Mouse (Mus musculus) midbrain, embryonic 13.5 days (tissue): Measurements from ENCODE around the gene Prdm10. TPM values are rescaled to one million over a fixed set of nuclear protein-coding genes. Genes with fewer than 3 reads are reported as not detected.

Experiments used
- ATAC-seq: fragments of 200-750 bp; cut with Nextera tagmentation; 2 replicates; pipeline ENCODE4 v1.8.0; 2017; ENCODE audit warnings: mild to moderate bottlenecking, moderate TSS enrichment, moderate library complexity
- H3K27ac ChIP-seq: fragments of 300-500 bp; sonication (generic); 2 replicates; pipeline ENCODE4 v1.5.1; 2015; ENCODE audit warnings: inconsistent platforms, mild to moderate bottlenecking, moderate library complexity
- H3K27me3 ChIP-seq: fragments of 300-500 bp; sonication (generic); 2 replicates; pipeline ENCODE4 v1.6.1; 2015; ENCODE audit warnings: mild to moderate bottlenecking, inconsistent platforms
- H3K36me3 ChIP-seq: fragments of 300-500 bp; sonication (generic); 2 replicates; pipeline ENCODE4 v1.6.1; 2015; ENCODE audit warnings: mild to moderate bottlenecking, inconsistent platforms
- H3K4me1 ChIP-seq: fragments of 300-500 bp; sonication (generic); replicated peaks from 2 replicates; pipeline ENCODE4 v1.6.1; 2015; ENCODE audit warnings: inconsistent platforms
- H3K4me2 ChIP-seq: fragments of 300-500 bp; sonication (generic); replicated peaks from 2 replicates; pipeline ENCODE4 v1.6.1; 2015; ENCODE audit warnings: moderate library complexity, mild to moderate bottlenecking, inconsistent platforms
- H3K4me3 ChIP-seq: fragments of 300-500 bp; sonication (generic); replicated peaks from 2 replicates; pipeline ENCODE4 v1.5.1; 2015; ENCODE audit warnings: mild to moderate bottlenecking, inconsistent platforms
- H3K9ac ChIP-seq: fragments of 300-500 bp; sonication (generic); replicated peaks from 2 replicates; pipeline ENCODE4 v1.6.1; 2015; ENCODE audit warnings: mild to moderate bottlenecking, inconsistent platforms
- H3K9me3 ChIP-seq: fragments of 300-500 bp; sonication (generic); 2 replicates; pipeline ENCODE4 v1.6.1; 2016; ENCODE audit warnings: mild to moderate bottlenecking, inconsistent platforms
- WGBS: fragments of 180-500 bp; shearing (Covaris S2); methylation state at CpG from one replicate; pipeline ENCODE4 v1.1.7; 2015; 5-methylcytosine and 5-hydroxymethylcytosine counted together
- polyA plus RNA-seq: library from polyadenylated mRNA; unstranded; fragments of >200 nt; fragmentation: Nextera tagmentation; extraction: Ambion mirVana; gene quantifications from 2 replicates; pipeline ENCODE4 v1.2.1, GENCODE M21; 2015

Prdm10 gene
- polyA plus RNA-seq: 9.1 and 9.5 TPM in 2 replicates

GRCm38 (mm10) chr9:31280366-31281010 lies at the start of gene Prdm10:
Prdm10 (plus strand) TSS chr9:31280538.
- Histone ChIP-seq H3K4me2 (peak within 1 kb of the TSS; percentile 71), H3K9ac (peak within 1 kb of the TSS; percentile 98), H3K4me1 (peaks cover 32% of the 10 kb centered on the region), H3K27ac (peak within 1 kb of the TSS; percentile 100), H3K36me3 (no peaks in the 10 kb centered on the region), H3K27me3 (no peaks in the 10 kb centered on the region), H3K4me3 (peak within 1 kb of the TSS; percentile 84), H3K9me3 (no peaks in the 10 kb centered on the region)
- under 1% methylated on average over 42 of the region's 45 CpGs for WGBS
- ATAC-seq: peak; percentile 91

GRCm38 (mm10) chr9:31235030-31235429 lies 45.3 kb upstream of the Prdm10 start:
- Histone ChIP-seq H3K9ac (no peak overlapping the region), H3K4me1 (peaks cover 10% of the 10 kb centered on the region), H3K4me3 (no peak overlapping the region), H3K4me2 (no peak overlapping the region), H3K27me3 (no peaks in the 10 kb centered on the region), H3K9me3 (no peaks in the 10 kb centered on the region), H3K27ac (no peak overlapping the region), H3K36me3 (no peaks in the 10 kb centered on the region)
- 69% methylated on average over 4 of the region's 4 CpGs for WGBS
- 0 out of 2 replicates have a peak, but pooled peaks have one; percentile 24 for ATAC-seq

- Histone ChIP-seq H3K27me3 (no peaks in the 10 kb centered on the region), H3K4me1 (peaks cover 10% of the 10 kb centered on the region), H3K9me3 (no peaks in the 10 kb centered on the region), H3K9ac (no peak overlapping the region), H3K36me3 (no peaks in the 10 kb centered on the region), H3K27ac (no peak overlapping the region), H3K4me2 (no peak overlapping the region), H3K4me3 (no peak overlapping the region)
- ATAC-seq: 0 out of 2 replicates have a peak, but pooled peaks have one; percentile 30
- WGBS: 85% methylated on average over 9 of the region's 9 CpGs
These were observed 44.8 kb upstream of the Prdm10 start for GRCm38 (mm10) chr9:31235489-31235888.

GRCm38 (mm10) chr9:31236079-31236478 lies 44.3 kb upstream of the Prdm10 start:
- Histone ChIP-seq H3K4me2 (no peak overlapping the region), H3K27ac (no peak overlapping the region), H3K4me3 (no peak overlapping the region), H3K36me3 (no peaks in the 10 kb centered on the region), H3K27me3 (no peaks in the 10 kb centered on the region), H3K9ac (no peak overlapping the region), H3K9me3 (no peaks in the 10 kb centered on the region), H3K4me1 (peaks cover 10% of the 10 kb centered on the region)
- ATAC-seq: no peak
- 70% methylated on average over 5 of the region's 5 CpGs for WGBS

GRCm38 (mm10) chr9:31238526-31238925 lies 41.8 kb upstream of the Prdm10 start:
- Histone ChIP-seq H3K27me3 (no peaks in the 10 kb centered on the region), H3K4me2 (no peak overlapping the region), H3K27ac (no peak overlapping the region), H3K4me3 (no peak overlapping the region), H3K36me3 (no peaks in the 10 kb centered on the region), H3K9ac (no peak overlapping the region), H3K4me1 (no peaks in the 10 kb centered on the region), H3K9me3 (no peaks in the 10 kb centered on the region)
- no peak for ATAC-seq
- WGBS: 84% methylated on average over 2 of the region's 2 CpGs

GRCm38 (mm10) chr9:31239551-31239950 lies 40.8 kb upstream of the Prdm10 start:
- Histone ChIP-seq H3K4me3 (no peak overlapping the region), H3K4me1 (no peaks in the 10 kb centered on the region), H3K27me3 (no peaks in the 10 kb centered on the region), H3K36me3 (no peaks in the 10 kb centered on the region), H3K9ac (no peak overlapping the region), H3K27ac (no peak overlapping the region), H3K4me2 (no peak overlapping the region), H3K9me3 (no peaks in the 10 kb centered on the region)
- 91% methylated on average over 2 of the region's 2 CpGs for WGBS
- no peak for ATAC-seq

GRCm38 (mm10) chr9:31240522-31241207 lies 39.7 kb upstream of the Prdm10 start:
- H3K27me3 ChIP-seq: no peaks in the 10 kb centered on the region
- H3K4me1 ChIP-seq: no peaks in the 10 kb centered on the region
- H3K4me2 ChIP-seq: no peak overlapping the region
- no peak for ATAC-seq
- WGBS: 83% methylated on average over 8 of the region's 8 CpGs
- H3K27ac ChIP-seq: no peak overlapping the region
- no peaks in the 10 kb centered on the region for H3K36me3 ChIP-seq
- H3K9ac ChIP-seq: no peak overlapping the region
- H3K4me3 ChIP-seq: no peak overlapping the region
- H3K9me3 ChIP-seq: no peaks in the 10 kb centered on the region

- Histone ChIP-seq H3K9ac (no peak overlapping the region), H3K4me2 (no peak overlapping the region), H3K4me1 (no peaks in the 10 kb centered on the region), H3K27ac (no peak overlapping the region), H3K9me3 (no peaks in the 10 kb centered on the region), H3K4me3 (no peak overlapping the region), H3K27me3 (no peaks in the 10 kb centered on the region), H3K36me3 (no peaks in the 10 kb centered on the region)
- no peak for ATAC-seq
- 90% methylated on average over 7 of the region's 7 CpGs for WGBS
These were observed 39.1 kb upstream of the Prdm10 start for GRCm38 (mm10) chr9:31241208-31241699.

- WGBS: 83% methylated on average over 18 of the region's 18 CpGs
- H3K36me3 ChIP-seq: no peaks in the 10 kb centered on the region
- no peaks in the 10 kb centered on the region for H3K9me3 ChIP-seq
- H3K27ac ChIP-seq: no peak overlapping the region
- H3K4me2 ChIP-seq: no peak overlapping the region
- H3K4me3 ChIP-seq: no peak overlapping the region
- H3K9ac ChIP-seq: no peak overlapping the region
- no peak for ATAC-seq
- H3K27me3 ChIP-seq: no peaks in the 10 kb centered on the region
- 0 out of 2 replicates have a peak, but pooled peaks cover 5% of the 10 kb centered on the region for H3K4me1 ChIP-seq
These were observed 36.9 kb upstream of the Prdm10 start for GRCm38 (mm10) chr9:31243306-31243938.

- no peak overlapping the region for H3K4me2 ChIP-seq
- 84% methylated on average over 5 of the region's 5 CpGs for whole genome bisulfite sequencing
These were observed 36.4 kb upstream of the Prdm10 start for GRCm38 (mm10) chr9:31243939-31244333.

GRCm38 (mm10) chr9:31245006-31245405 lies 35.3 kb upstream of the Prdm10 start:
- no peak overlapping the region for H3K4me2 ChIP-seq
- H3K36me3 ChIP-seq: no peaks in the 10 kb centered on the region
- 91% methylated on average over 6 of the region's 6 CpGs for WGBS
- H3K27me3 ChIP-seq: no peaks in the 10 kb centered on the region
- no peaks in the 10 kb centered on the region for H3K9me3 ChIP-seq
- H3K9ac ChIP-seq: no peak overlapping the region
- H3K4me3 ChIP-seq: no peak overlapping the region
- ATAC-seq: no peak
- 0 out of 2 replicates have a peak, but pooled peaks cover 5% of the 10 kb centered on the region for H3K4me1 ChIP-seq
- H3K27ac ChIP-seq: no peak overlapping the region

More at GRCm38 (mm10) chr9:31243939-31244333, 36.4 kb upstream of the Prdm10 start:
- no peaks in the 10 kb centered on the region for H3K36me3 ChIP-seq
- H3K4me3 ChIP-seq: no peak overlapping the region
- 0 out of 2 replicates have a peak, but pooled peaks cover 5% of the 10 kb centered on the region for H3K4me1 ChIP-seq
- H3K9me3 ChIP-seq: no peaks in the 10 kb centered on the region
- H3K27me3 ChIP-seq: no peaks in the 10 kb centered on the region
- ATAC-seq: no peak
- H3K27ac ChIP-seq: no peak overlapping the region
- no peak overlapping the region for H3K9ac ChIP-seq

GRCm38 (mm10) chr9:31246421-31246820 lies 33.9 kb upstream of the Prdm10 start:
- peak; percentile 48; the same call in 1 of the 2 replicates for ATAC-seq
- Histone ChIP-seq H3K36me3 (no peaks in the 10 kb centered on the region), H3K4me3 (no peak overlapping the region), H3K9ac (no peak overlapping the region), H3K9me3 (no peaks in the 10 kb centered on the region), H3K4me2 (no peak overlapping the region), H3K27ac (no peak overlapping the region), H3K4me1 (0 out of 2 replicates have a peak, but pooled peaks cover 5% of the 10 kb centered on the region), H3K27me3 (no peaks in the 10 kb centered on the region)
- WGBS: 59% methylated on average over 6 of the region's 6 CpGs
